In the genomic region with DNA sequence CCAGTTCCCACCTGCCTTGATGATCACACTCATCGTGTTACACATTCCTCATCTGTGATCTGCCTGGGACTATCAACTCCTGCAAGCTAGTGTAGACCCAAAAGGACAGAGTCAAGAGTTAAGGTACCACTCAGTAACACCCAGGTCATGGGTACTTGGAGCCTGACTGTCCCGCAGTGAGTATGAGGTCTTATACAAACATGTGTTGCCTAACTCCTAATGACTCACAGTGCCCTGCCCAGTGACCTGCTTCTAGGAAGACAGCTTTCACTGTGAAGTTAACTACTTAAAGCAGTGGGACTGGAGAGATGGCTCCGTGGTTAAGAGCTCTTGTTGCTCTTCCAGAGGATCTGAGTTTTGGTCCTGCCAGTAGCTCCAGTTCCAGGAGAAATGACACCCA, we compare ENCODE assay signal across 25 mouse cellular contexts.
DNase-seq lines count a peak whose midpoint lies in the region; ATAC-seq and TF ChIP-seq lines count a peak whose summit lies in the region.
"Had no signal": no experiment of that assay in that cellular context is flagged by ENCODE, and none has a peak within 500 bp of the region (broad histone marks: within the 10 kb centered on the region; RNA-seq: fewer than 3 reads in every experiment).

No protein-coding gene starts in this region.

- no peak overlapping the region for H3K27ac ChIP-seq in liver, embryonic 13.5 days
- no peak overlapping the region for H3K27ac ChIP-seq in liver, embryonic 12.5 days
- H3K27ac ChIP-seq in liver, postnatal 0 days (ENCODE audit: low read depth): peak overlapping the region; percentile 81
- no peak overlapping the region for H3K27ac ChIP-seq in heart, embryonic 11.5 days (ENCODE audit: low read depth, low read length)
- H3K27ac ChIP-seq in thymus, adult 2 months (ENCODE audit: control insufficient read depth, insufficient read depth, low read length): no peak overlapping the region
- H3K27ac ChIP-seq: forebrain, embryonic 13.5 days; gastrocnemius, adult 2 months; heart, embryonic 10.5 days; hindbrain, embryonic 15.5 days; intestine, embryonic 15.5 days; limb, embryonic 10.5 days; midbrain, embryonic 15.5 days; neural tube, embryonic 13.5 days; stomach, embryonic 15.5 days had no signal

- H3K79me3 ChIP-seq in C2C12 (ENCODE audit: low read depth): no peaks in the 10 kb centered on the region

- no peak overlapping the region for H3K9ac ChIP-seq in liver, embryonic 13.5 days
- no peak overlapping the region for H3K9ac ChIP-seq in liver, embryonic 12.5 days
- H3K9ac ChIP-seq in liver, postnatal 0 days (replicated peaks): no peak overlapping the region
- H3K9ac ChIP-seq in heart, embryonic 11.5 days (ENCODE audit: low read depth, low read length): no peak overlapping the region
- H3K9ac ChIP-seq: forebrain, embryonic 13.5 days; hindbrain, embryonic 15.5 days; intestine, embryonic 15.5 days; midbrain, embryonic 15.5 days; neural tube, embryonic 13.5 days; stomach, embryonic 15.5 days had no signal

- no peak overlapping the region for H3K4me3 ChIP-seq in liver, embryonic 13.5 days (replicated peaks)
- no peak overlapping the region for H3K4me3 ChIP-seq in liver, embryonic 12.5 days
- H3K4me3 ChIP-seq in C2C12 (ENCODE audit: insufficient read depth, poor library complexity, severe bottlenecking): no peak overlapping the region
- no peak overlapping the region for H3K4me3 ChIP-seq in liver, postnatal 0 days (ENCODE audit: low read depth, low read length)
- no peak overlapping the region for H3K4me3 ChIP-seq in heart, embryonic 11.5 days (ENCODE audit: low read depth, low read length)
- no peak overlapping the region for H3K4me3 ChIP-seq in thymus, adult 2 months (ENCODE audit: control insufficient read depth, insufficient read depth, low read length)
- H3K4me3 ChIP-seq: forebrain, embryonic 13.5 days; gastrocnemius, adult 2 months; heart, embryonic 10.5 days; hindbrain, embryonic 15.5 days; intestine, embryonic 15.5 days; limb, embryonic 10.5 days; midbrain, embryonic 15.5 days; neural tube, embryonic 13.5 days; stomach, embryonic 15.5 days had no signal

- H3ac ChIP-seq in C2C12 (ENCODE audit: control insufficient read depth, insufficient read length, low read depth): no peak overlapping the region

- H3K4me1 ChIP-seq in liver, embryonic 13.5 days (replicated peaks): no peaks in the 10 kb centered on the region
- H3K4me1 ChIP-seq in liver, embryonic 12.5 days: no peaks in the 10 kb centered on the region
- no peaks in the 10 kb centered on the region for H3K4me1 ChIP-seq in liver, postnatal 0 days (ENCODE audit: insufficient read depth)
- H3K4me1 ChIP-seq in heart, embryonic 11.5 days (ENCODE audit: control insufficient read depth, insufficient read depth, low read length): no peaks in the 10 kb centered on the region
- H3K4me1 ChIP-seq in thymus, adult 2 months (replicated peaks; ENCODE audit: control insufficient read depth, insufficient read depth, low read length): no peaks in the 10 kb centered on the region
- H3K4me1 ChIP-seq: forebrain, embryonic 13.5 days; heart, embryonic 10.5 days; hindbrain, embryonic 15.5 days; intestine, embryonic 15.5 days; limb, embryonic 10.5 days; midbrain, embryonic 15.5 days; neural tube, embryonic 13.5 days; stomach, embryonic 15.5 days had no signal

- TF ChIP-seq POLR2A in thymus, adult 2 months (IDR thresholded peaks at IDR 0.05; ENCODE audit: control insufficient read depth, extremely low read depth, insufficient read depth, low read length, poor library complexity): no peak

- TF ChIP-seq EP300 in liver, postnatal 0 days (IDR thresholded peaks at IDR 0.05; ENCODE audit: low read depth): no peak

- ATAC-seq in liver, embryonic 13.5 days (ENCODE audit: low read depth): peak; percentile 51; the same call in 1 of the 2 replicates
- no peak for ATAC-seq in liver, embryonic 12.5 days
- ATAC-seq in liver, postnatal 0 days: peak; percentile 60
- no peak for ATAC-seq in heart, embryonic 11.5 days (replicated peaks; ENCODE audit: insufficient number of reproducible peaks, low FRiP score, low TSS enrichment)
- ATAC-seq: forebrain, embryonic 13.5 days; intestine, embryonic 15.5 days; midbrain, embryonic 15.5 days had no signal

- no peak for DNase-seq in liver, embryonic 13.5 days
- peak; percentile 53 for DNase-seq in 3T3-L1 (ENCODE audit: low read depth, low spot score)
- DNase-seq in liver, postnatal 0 days: no peak
- DNase-seq in cerebellum, adult 11 months: no peak
- DNase-seq in thymus, adult 2 months: no peak
- DNase-seq: cerebellum, adult 8-10 months; gastrocnemius, adult 2 months; kidney, adult 9 months; kidney, postnatal 14 days; right cerebral cortex, adult 18-20 months; thymus, adult 18-20 months; thymus, postnatal 4 days had no signal

- no peaks in the 10 kb centered on the region for H3K79me2 ChIP-seq in C2C12 (ENCODE audit: control insufficient read depth, insufficient read depth)

- no peak for TF ChIP-seq CTCF in C2C12 (IDR thresholded peaks at IDR 0.05; ENCODE audit: control insufficient read depth, insufficient read depth, insufficient read length)
- TF ChIP-seq CTCF in liver, postnatal 0 days (IDR thresholded peaks at IDR 0.05; ENCODE audit: low read depth): no peak
- no peak for TF ChIP-seq CTCF in thymus, adult 2 months (IDR thresholded peaks at IDR 0.05; ENCODE audit: borderline replicate concordance, control insufficient read depth, extremely low read depth, insufficient read depth, low read length, poor library complexity)

- H3K27me3 ChIP-seq in liver, embryonic 13.5 days: no peaks in the 10 kb centered on the region
- no peaks in the 10 kb centered on the region for H3K27me3 ChIP-seq in liver, embryonic 12.5 days (replicated peaks)
- no peaks in the 10 kb centered on the region for H3K27me3 ChIP-seq in C2C12 (ENCODE audit: control insufficient read depth, insufficient read depth, insufficient read length)
- no peaks in the 10 kb centered on the region for H3K27me3 ChIP-seq in liver, postnatal 0 days (ENCODE audit: insufficient read depth, low read length)
- H3K27me3 ChIP-seq in heart, embryonic 11.5 days (ENCODE audit: control insufficient read depth, insufficient read depth, low read length): no peaks in the 10 kb centered on the region
- H3K27me3 ChIP-seq in thymus, adult 2 months (ENCODE audit: control insufficient read depth, insufficient read depth, low read length): no peaks in the 10 kb centered on the region
- H3K27me3 ChIP-seq: CH12.LX; forebrain, embryonic 13.5 days; hindbrain, embryonic 15.5 days; intestine, embryonic 15.5 days; midbrain, embryonic 15.5 days; neural tube, embryonic 13.5 days; stomach, embryonic 15.5 days had no signal

- 64% methylated on average over 3 of the region's 3 CpGs for WGBS in liver, embryonic 13.5 days (ENCODE audit: insufficient replicate concordance)
- WGBS in liver, embryonic 12.5 days (ENCODE audit: insufficient replicate concordance): 64% methylated on average over 3 of the region's 3 CpGs
- WGBS in liver, postnatal 0 days (ENCODE audit: insufficient replicate concordance): 56% methylated on average over 3 of the region's 3 CpGs
- 77% methylated on average over 3 of the region's 3 CpGs for WGBS in heart, embryonic 11.5 days (ENCODE audit: insufficient replicate concordance)
- 94% methylated on average over 3 of the region's 3 CpGs for WGBS in thymus, adult 2 months

- no peaks in the 10 kb centered on the region for H3K9me3 ChIP-seq in liver, embryonic 13.5 days (replicated peaks)
- no peaks in the 10 kb centered on the region for H3K9me3 ChIP-seq in liver, embryonic 12.5 days (replicated peaks)
- no peaks in the 10 kb centered on the region for H3K9me3 ChIP-seq in liver, postnatal 0 days (ENCODE audit: low read length)
- no peaks in the 10 kb centered on the region for H3K9me3 ChIP-seq in heart, embryonic 11.5 days (replicated peaks; ENCODE audit: control insufficient read depth, low read length)
- H3K9me3 ChIP-seq: forebrain, embryonic 13.5 days; G1E; heart, embryonic 10.5 days; hindbrain, embryonic 15.5 days; intestine, embryonic 15.5 days; limb, embryonic 10.5 days; midbrain, embryonic 15.5 days; neural tube, embryonic 13.5 days; stomach, embryonic 15.5 days had no signal

- H3K36me3 ChIP-seq in liver, embryonic 13.5 days: no peaks in the 10 kb centered on the region
- no peaks in the 10 kb centered on the region for H3K36me3 ChIP-seq in liver, embryonic 12.5 days
- H3K36me3 ChIP-seq in C2C12 (ENCODE audit: control insufficient read depth, insufficient read depth): no peaks in the 10 kb centered on the region
- no peaks in the 10 kb centered on the region for H3K36me3 ChIP-seq in liver, postnatal 0 days (replicated peaks; ENCODE audit: insufficient read depth, low read length)
- no peaks in the 10 kb centered on the region for H3K36me3 ChIP-seq in heart, embryonic 11.5 days (ENCODE audit: control insufficient read depth, insufficient read depth, low read length)
- H3K36me3 ChIP-seq in thymus, adult 2 months (ENCODE audit: control insufficient read depth, insufficient read depth, low read length): no peaks in the 10 kb centered on the region
- H3K36me3 ChIP-seq: G1E; heart, embryonic 10.5 days; hindbrain, embryonic 15.5 days; intestine, embryonic 15.5 days; limb, embryonic 10.5 days; midbrain, embryonic 15.5 days; neural tube, embryonic 13.5 days; stomach, embryonic 15.5 days had no signal

- no peak overlapping the region for H3K4me2 ChIP-seq in liver, embryonic 13.5 days
- H3K4me2 ChIP-seq in liver, embryonic 12.5 days: no peak overlapping the region
- H3K4me2 ChIP-seq in liver, postnatal 0 days (ENCODE audit: low read depth, low read length): no peak overlapping the region
- H3K4me2 ChIP-seq in heart, embryonic 11.5 days: no peak overlapping the region
- H3K4me2 ChIP-seq: forebrain, embryonic 13.5 days; hindbrain, embryonic 15.5 days; intestine, embryonic 15.5 days; midbrain, embryonic 15.5 days; neural tube, embryonic 13.5 days; stomach, embryonic 15.5 days had no signal

TF ChIP-seq in C2C12, 6 proteins besides CTCF, POLR2A, EP300 and RAD21:
- TF ChIP-seq USF1 (IDR thresholded peaks at IDR 0.05; ENCODE audit: low read depth) (no peak), MAX (IDR thresholded peaks at IDR 0.05) (no peak), CEBPB (IDR thresholded peaks at IDR 0.05; ENCODE audit: low read depth) (peak; percentile 44), MYOD1 (IDR thresholded peaks at IDR 0.05; ENCODE audit: control insufficient read depth, insufficient read length, low read depth) (no peak), FOSL1 (IDR thresholded peaks at IDR 0.05; ENCODE audit: insufficient read depth, low read length, poor library complexity, severe bottlenecking) (no peak), MYOG (IDR thresholded peaks at IDR 0.05; ENCODE audit: control insufficient read depth, extremely low read depth, insufficient read length) (no peak)

Comparison
In these comparisons a context has a peak if more than half of its experiments do, and no peak if none do; other contexts are left out.
1. ATAC-seq: peak in liver, embryonic 13.5 days (single experiment) and liver, postnatal 0 days (single experiment); none in liver, embryonic 12.5 days (single experiment) and heart, embryonic 11.5 days (single experiment).